Mouse (Mus musculus): ENCODE data around the gene Entpd2.
A peak's percentile ranks its signal among the peaks of the same experiment; 100 is the strongest.

Entpd2 gene

DNA sequence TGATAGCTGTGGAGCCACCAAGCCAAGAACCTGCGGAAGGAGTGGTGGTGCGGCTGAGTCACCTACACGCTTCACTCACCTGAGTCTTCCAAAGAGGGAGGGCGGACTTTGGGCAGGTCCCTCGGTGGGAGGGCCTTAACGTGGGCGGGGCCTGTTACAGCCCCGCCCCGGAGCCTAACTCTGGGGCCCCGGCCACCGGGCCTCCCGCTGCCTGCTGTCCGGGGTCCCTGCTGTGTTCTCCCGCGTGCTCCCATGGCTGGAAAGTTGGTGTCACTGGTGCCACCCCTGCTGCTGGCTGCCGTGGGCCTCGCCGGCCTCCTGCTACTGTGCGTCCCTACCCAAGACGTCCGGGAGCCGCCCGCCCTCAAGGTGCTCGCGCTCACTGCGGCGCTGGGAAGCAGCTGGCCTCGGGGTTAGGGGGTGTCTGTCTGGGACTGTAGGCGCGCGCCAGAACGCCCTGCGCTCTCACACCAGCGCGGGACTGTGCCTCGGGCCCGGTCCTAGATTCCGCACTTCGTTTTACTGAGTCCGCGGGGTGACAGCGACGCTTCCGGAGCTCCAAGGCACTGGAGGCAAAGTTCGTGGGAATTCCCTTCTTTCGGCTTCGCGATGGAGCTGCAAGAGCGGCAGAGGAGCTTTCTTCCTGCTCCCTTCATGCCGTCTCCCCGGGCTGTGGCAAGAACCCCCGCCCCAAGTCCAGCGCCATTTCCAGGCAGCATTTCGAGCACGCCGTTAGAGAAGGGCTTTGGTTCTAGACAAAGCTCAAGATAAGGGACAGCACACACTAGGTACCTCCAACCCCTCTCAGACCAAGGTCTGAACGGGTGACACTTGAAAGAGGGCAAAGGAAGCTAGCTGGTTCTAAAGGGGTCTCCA is at the start of gene Entpd2:
Gene Entpd2, plus strand, starts transcription at position 154 of the 876 bp plus-strand sequence.
- DNase-seq (ENCODE audit: low spot score): no peak

DNA sequence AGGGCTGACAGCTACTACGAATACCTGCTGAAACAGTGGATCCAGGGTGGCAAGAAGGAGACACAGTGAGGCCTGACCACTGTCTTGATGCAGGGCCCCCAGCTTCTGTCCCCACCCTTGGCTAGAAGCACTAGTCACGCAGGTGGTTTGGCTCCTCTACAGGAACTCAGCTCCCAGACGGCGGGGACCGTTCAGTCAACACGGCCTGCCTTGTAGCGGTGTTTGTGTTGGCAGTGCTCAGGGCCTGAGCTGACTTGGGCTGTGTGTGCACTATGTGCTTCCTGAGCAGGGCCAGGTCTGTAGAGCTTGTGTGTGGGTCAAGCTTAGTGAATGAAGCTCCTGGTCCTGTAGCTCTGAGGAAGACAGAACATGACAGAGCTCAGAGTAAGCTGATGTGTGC is 47.5 kb upstream of the Entpd2 start:
- DNase-seq (ENCODE audit: low spot score): peak; percentile 17

DNA sequence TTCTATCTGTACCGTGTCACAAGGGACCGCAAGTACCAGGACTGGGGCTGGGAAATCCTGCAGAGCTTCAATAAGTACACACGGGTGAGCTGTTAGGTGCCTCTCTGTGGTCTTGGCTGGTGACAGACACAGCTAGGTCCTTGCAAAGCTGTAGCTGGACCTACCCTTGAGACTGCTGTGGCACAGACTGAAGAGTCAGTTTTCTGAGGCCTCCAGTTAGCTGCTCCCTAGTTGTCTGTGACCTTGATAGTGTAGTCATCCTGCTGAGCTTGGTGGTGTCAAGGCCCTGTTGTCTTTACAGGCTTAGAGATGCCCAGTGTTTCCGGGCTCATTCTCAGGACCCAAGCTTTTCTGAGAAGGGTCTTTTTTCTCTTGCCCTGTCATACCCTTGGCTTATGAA is 46.2 kb upstream of the Entpd2 start:
- no peak for DNase-seq (ENCODE audit: low spot score)

DNA sequence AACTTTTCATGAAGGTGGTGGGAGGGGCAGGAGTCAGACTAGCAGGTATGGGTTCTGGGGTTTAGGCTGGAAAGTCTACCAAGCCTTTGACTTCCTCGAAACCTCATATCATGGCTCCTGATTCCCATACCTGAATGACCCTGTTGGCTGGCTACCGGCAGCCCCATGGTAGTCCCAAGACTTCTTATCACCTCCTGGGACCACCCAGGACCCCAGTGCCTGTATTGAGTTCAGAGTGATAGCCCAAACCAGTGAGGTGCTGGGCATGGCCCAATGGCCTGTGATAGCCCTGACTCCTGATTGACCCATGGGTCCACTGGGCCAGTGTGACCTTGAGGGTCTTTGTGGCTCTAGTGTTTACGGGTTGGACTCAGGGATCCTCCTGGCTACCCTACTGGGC is 45.0 kb upstream of the Entpd2 start:
- DNase-seq (ENCODE audit: low spot score): no peak

DNA sequence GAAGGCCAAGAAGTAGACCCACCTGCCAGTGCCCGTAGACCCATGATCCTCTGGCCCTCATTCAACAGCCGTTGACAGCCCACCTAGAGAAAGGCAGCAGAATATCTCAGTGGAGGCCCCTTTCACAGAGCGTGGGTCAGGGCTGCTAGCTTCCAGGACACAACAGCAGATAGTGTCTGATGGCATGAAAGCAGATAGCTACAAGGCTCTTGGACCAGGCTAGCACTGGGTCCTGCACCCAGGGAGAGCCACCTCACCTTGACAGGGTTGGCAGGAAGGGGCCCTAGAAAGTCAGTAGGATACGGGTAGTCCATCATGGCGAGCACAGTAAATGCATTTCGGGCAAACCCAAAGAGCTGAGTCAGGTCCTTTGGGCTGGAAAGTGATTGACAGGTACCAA is 41.5 kb upstream of the Entpd2 start:
- no peak for DNase-seq (ENCODE audit: low spot score)

DNA sequence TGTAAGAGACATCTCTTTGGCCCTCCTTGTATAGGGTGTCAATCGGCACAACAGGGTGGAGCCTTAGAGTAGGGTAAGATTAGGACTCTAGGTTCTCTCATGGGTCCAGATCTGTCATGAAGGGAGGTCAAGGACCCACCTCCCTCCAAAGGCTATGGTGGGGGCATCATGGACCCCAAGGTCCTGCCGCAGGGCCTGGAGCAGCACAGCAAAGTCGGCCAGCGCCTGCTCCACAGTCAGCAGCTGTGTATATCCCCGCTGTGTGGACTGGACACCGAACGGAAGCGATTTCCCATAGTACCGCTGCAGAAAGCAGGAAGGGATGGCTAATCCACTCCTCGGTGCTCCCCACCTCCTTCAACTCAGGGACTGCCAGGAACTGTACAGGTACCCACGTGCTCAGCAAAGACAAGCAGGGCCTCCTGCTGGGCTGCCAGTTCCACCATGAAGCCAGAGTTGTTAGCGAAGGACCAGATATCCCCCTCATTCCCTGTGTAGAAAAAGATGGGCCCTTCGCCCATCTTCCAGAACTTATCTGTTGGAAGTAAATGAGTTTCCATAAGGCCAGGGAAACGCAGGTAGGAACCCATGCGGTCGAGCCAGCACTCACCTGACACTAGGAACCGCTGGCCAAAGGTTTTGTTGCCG is 40.1 kb upstream of the Entpd2 start:
- DNase-seq (ENCODE audit: low spot score): no peak

DNA sequence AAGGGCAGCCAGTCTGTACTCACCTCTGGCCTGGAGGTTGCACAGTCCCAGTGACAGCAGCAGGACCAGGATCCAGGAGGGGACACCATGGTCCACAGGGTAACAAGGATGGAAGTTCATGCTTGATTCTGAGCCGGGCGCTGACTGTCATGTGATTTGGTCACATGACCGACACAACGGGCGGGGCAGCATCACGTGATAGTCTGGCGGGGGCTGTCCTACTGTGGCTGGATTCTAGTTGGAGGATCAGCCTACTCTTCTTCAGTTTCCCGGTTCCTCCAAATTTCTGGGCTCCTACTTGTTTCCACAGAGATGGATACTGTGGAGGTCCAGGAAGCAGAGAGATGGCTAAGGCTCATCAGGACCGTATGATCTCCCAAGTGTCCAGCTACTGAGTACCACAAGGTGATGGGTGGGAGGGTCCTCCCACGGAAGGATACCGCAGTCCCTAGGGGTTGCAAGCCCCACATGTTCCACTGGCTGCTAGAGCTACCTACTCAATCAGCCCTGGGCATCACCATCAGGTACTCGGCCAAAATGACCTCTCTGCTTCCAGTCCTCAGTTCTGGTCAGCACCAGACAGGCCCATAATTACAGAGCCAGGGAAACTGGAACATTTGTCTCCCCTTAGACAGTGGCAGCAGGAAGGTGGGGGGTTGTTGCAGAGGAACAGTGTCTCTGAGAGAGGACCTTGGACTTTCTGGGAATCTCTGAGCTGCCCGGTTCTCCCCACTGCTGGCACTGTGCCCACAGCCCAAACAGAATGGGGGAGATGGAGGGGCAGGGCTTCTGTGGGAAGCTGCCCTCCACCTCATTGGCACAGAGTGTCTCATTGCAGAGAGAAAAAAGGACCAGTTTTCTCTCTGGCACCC is 39.2 kb upstream of the Entpd2 start, which contains the start of gene Dpp7:
Gene Dpp7, minus strand, starts transcription at position 152 of the 872 bp plus-strand sequence.
- peak; percentile 82 for DNase-seq (ENCODE audit: low spot score)

DNA sequence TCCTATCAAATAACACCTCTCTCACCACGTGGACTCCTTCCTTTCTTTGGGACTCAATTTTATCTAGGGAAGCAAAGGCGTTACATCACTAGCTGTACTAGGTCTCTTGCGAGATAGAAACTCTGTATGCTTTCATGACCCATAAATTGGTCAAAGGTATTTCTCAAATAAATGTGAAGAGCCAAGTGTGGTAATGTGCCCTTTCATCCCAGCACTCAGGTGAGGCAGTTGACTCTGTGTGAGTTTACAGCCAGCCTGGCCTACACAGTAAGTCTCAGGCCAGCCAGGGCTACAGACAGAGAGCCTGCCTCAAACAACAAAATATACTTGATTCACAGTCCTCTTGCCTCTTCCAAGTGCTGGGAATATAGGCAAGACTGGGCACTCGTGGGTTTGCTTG is 35.8 kb upstream of the Entpd2 start:
- no peak for DNase-seq (ENCODE audit: low spot score)

DNA sequence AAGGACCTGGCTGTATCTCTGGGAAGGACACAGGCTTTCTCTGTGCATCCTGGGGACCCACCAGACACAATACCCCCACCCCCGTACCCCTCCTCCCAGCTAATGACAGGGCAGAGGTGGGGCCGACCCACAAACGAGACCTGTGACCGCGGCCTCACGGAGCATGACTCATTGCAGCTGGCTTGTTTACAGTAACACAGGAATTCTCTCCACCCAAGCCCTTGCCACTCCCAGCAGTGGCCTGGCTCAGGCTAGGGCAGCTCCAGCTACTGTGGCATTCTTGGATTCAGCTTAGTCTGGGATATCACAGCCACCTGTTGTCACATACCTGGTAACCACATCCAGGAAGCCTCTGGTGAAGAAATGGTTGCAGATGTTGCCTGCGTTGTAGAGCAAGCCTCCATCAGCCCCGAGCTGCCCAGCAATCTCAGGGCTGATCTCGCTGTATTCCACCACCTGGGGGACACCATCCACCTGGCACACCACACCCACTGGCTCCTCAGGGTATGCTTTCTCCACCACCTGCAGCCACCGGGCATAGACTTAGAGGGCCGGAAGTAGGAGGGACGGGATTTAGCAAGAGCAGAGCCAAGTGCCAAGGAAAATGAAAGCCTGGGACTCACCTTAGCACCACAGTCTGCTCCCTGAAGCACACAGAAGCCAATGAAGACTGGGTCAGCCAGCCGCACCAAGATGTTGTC is 32.0 kb upstream of the Entpd2 start:
- peak; percentile 39 for DNase-seq (ENCODE audit: low spot score)

DNA sequence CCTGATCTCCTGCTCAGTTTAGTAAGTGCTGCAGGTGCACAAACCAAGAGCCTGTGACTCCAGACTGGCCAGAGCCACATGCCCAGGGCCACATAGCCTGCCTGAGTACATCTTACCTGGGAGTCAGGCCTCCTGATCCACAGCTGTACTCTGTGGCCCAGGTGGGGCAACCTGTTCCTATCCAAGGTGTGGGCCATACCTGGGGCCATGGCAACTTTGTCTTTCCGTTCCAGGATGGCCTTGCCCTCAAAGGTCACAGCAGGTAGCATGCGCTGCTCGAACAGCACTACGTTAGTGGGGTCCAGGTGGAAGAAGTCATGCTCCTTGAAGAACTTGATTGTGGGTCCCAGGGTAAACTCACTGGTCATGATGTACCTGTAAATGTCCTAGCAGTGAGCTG is 31.4 kb upstream of the Entpd2 start:
- DNase-seq (ENCODE audit: low spot score): no peak

DNA sequence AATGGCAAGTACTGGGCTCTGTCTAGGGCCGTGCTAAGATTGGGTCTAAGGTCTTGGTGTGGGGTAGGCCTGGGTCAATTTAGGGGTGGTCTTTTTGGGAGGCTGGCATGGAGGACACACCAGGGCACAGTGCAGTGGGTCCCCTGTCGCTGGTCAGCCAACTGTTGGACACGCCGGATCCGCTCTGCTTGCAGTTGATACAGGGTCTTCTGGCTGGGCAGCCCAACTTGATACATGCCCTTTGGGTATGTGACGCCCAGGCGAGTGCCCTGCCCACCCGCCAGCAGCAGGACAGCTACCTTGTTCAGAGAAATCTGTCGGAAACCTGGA is 30.9 kb upstream of the Entpd2 start:
- no peak for DNase-seq (ENCODE audit: low spot score)

DNA sequence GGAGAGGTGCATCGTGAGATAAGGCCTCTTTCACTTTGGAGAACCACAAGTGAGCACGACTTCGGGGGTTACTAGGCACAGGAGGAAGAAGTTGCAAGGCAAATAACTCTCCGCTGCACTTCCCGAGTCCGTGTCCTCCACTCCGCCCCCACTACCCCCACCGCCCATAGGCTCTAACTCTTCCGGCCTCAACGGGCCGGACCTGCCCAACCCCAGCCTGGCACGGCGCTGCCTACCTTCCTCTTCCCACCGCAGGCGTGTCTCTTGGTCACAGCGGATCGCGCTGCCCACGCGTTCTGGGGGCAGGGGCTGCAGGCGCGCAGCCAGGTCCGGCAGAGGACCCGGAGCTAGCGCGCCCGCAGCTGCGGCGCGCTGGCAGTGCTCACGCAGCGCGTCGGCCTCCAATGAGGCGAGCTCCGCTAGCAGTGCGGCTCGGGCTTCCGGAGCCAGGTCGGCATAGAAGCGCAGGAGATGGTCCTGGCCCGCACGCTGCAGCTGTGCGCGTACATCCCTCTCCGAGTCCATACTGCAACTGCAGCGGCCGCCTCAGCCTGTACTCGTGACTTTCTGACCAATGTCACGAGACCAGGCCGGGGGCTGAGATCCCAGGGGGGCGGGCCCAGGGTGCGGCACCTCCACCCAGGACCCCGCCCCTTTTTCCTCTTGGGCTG is 30.4 kb upstream of the Entpd2 start, which contains the start of gene Uap1l1:
Gene Uap1l1, minus strand, starts transcription at position 592 of the 671 bp plus-strand sequence.
- DNase-seq (ENCODE audit: low spot score): peak; percentile 87

DNA sequence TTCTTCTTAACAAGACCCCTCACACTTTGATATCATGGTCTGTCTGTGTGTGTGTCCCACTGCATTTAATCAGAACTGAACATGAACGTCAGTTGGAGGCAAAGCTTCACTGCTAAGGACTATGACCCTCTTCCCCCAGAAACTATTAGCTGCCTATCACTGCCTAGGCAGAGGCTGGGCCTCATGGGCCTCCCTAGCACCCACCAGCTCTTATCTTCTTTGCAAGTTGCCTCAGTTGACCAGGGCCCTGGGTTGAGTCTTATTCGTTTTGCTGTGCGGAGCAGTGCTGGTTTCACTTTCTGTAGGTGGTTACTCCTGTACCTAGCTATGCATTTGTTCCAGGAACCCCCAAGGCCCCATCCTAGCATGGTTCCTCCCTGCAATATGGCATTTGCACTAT is 25.7 kb upstream of the Entpd2 start:
- DNase-seq (ENCODE audit: low spot score): no peak

DNA sequence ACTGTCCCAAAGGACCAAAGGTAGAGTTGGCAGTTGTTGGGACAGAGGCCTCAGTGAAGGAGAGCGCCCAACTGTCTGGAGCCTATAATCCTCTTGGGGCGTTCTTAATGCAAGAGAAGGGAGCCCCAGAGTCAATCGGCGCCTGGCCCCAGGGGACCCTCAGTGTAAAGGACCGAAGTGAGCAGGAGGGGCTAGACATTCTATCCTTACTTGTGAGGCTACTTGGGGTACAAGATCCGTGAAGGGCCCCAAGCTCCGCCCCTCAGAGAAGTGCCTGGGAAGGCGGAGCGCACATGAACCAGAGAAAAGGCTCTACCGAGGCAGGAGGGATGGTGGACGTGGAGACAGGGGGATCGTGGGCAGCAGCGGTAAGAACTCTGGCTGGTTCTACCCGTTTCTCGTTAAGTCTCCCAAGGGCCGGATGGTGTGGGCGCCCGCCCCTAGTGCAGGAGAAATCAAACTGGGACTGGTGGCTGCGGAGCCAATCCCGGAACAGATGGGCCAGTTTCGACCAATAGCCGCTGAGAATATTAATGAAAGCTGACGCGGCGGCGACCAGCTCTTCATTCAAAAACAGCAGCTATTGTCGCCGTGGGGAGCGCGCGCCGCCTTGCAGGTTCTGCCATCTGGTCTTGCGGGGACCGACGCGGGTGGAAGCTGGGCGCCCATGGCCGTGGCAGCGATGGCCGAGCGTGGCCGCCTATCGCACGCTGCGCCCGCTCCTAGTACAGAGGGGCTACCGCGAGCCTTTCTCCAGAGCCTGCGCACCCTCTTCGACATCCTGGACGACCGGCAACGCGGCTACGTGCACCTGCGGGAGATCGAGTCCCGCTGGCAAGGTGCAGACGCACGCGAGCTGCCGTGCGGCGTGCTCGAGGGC is 23.7 kb upstream of the Entpd2 start, which contains the start of gene Sapcd2:
Gene Sapcd2, plus strand, starts transcription at position 558 of the 880 bp plus-strand sequence.
- peak; percentile 92 for DNase-seq (ENCODE audit: low spot score)

DNA sequence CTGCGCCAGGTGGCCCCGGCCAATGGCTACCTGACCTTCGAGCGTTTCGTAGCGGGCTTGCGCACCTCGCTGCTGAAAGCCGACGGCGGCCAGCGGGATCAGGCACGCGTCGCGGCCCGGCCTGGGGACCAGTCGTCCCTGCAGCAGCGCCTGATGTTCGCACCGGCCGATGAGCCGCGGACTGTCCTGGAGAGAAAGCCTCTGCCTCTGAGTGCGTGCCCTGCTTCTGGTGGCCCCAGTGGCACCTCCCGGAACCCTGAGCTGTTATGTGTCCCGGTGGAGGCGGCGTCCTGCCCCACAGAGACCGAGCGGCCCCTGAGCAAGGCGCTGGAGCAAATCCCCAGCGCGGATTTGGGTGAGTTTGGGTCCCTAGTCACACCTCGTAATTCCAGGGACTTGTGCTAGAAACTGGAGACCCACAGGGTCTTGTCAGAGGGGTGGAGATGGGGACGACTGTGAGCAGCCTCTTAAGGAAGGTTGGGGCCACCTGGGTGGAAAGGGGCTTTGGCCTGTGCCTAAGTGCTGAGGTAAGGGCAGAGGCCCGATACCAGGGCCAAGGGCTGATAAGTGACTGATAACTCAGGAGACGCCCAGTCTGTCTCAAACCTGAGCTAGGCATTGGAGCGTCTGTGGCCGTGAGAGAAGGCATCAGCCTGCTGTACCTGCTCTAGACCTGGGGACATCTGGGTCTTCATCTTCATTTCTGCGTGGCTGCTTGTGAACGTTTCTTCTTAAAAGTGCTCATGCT is 22.9 kb upstream of the Entpd2 start:
- DNase-seq (ENCODE audit: low spot score): no peak

DNA sequence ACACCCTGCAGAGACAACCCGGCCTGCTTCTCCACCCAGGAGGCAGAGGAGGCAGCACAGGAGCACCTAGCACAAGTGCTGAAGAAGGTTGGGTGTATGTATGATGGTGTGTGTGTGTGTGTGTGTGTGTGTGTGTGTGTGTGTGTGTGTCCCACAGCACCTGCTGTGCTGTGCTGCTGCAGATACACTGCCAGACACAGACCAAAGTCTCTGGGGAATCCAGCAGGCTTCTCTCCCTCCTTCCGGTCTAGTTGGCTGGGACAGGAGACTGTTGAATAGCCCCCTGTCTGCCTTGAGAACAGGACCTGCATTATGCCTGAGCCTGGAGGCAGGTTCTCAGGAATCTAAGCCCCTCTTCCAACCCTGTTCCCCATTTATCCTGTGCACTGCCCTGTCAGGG is 22.2 kb upstream of the Entpd2 start:
- no peak for DNase-seq (ENCODE audit: low spot score)

DNA sequence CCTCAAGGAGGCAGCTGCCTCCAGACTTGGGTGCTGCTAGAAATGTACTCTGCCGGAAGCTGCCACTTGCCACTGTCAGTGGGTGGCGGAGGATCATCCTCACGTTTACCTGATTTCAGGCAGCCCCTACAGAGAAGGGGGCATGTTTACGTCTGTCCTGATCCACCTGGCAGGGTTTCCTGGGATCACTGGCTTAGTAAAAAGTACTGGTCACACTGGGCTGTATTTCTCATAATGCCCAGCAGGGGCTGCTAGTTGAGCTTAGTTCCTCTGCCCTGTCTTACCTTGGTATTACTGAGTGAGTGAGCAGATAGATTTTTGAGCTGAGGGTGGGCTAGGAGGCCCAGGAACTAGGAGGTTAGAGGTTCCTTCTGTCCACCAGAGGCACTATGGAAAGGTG is 19.1 kb upstream of the Entpd2 start:
- DNase-seq (ENCODE audit: low spot score): peak; percentile 46

DNA sequence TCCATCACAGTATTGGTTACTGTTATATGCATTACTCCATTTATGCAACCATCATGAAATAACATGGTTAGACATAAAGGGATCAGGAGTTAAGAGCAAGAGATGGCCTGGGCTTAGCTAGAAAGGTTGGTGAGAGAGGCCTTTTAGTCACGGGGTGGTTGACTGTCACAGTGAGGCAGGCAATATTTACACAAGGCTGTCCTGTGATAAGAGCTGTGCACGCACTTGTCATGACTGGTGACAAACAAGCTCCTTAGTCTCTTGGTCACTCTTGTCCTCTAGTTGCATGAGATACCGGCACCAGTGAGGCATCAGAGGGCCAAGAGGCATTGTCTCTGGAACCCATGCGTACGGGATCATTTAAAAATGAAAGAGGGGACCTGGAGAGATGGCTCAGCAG is 11.2 kb upstream of the Entpd2 start:
- no peak for DNase-seq (ENCODE audit: low spot score)

DNA sequence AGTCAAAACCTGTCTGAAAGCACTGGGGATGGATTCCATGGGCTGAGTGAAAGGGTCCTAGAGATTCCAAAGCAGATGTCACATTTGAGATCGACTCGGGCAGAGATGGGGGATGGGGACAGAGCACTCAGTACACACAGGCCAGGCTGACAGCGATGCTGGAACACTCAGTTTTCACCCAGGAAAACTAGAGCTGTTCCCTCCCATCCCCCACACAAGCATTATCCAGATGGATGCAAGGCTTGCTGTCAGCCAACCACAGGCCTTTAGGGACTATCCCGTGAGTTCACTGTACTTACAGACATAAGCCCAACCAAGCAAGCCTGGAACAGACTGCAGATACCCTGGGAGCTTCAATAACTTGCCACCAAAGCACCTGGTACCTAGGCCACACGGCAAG is 4.4 kb upstream of the Entpd2 start:
- DNase-seq (ENCODE audit: low spot score): no peak

All from lung, postnatal 25 days (tissue).